Mouse (Mus musculus): Measurements from ENCODE around the gene Zic4. TPM values are rescaled to one million over a fixed set of nuclear protein-coding genes. Genes with fewer than 3 reads are reported as not detected.

Zic4 gene
- polyA plus RNA-seq, 1 experiment from 2014 or later = not detected

GRCm38 (mm10) chr9:91368946-91369292 lies 6.7 kb downstream of the Zic4 start:
- no peak overlapping the region for H3K9ac ChIP-seq (ENCODE audit: low read length)
- peaks cover 12% of the 10 kb centered on the region for H3K4me1 ChIP-seq (ENCODE audit: control insufficient read depth, insufficient read depth, low read length)
- WGBS = 4% methylated on average over 13 of the region's 13 CpGs
- no peak for ATAC-seq (ENCODE audit: insufficient read depth, low FRiP score)
- no peaks in the 10 kb centered on the region for H3K36me3 ChIP-seq (ENCODE audit: control insufficient read depth, insufficient read depth, low read length)
- no peak overlapping the region for H3K4me3 ChIP-seq (replicated peaks; ENCODE audit: low read length)
- no peaks in the 10 kb centered on the region for H3K9me3 ChIP-seq (replicated peaks; ENCODE audit: control insufficient read depth, low read length)
- peaks cover 88% of the 10 kb centered on the region for H3K27me3 ChIP-seq (ENCODE audit: control insufficient read depth, insufficient read depth, low read length)
- no peak overlapping the region for H3K27ac ChIP-seq (ENCODE audit: low read length)
- no peak overlapping the region for H3K4me2 ChIP-seq (ENCODE audit: low read depth, low read length)

DNA sequence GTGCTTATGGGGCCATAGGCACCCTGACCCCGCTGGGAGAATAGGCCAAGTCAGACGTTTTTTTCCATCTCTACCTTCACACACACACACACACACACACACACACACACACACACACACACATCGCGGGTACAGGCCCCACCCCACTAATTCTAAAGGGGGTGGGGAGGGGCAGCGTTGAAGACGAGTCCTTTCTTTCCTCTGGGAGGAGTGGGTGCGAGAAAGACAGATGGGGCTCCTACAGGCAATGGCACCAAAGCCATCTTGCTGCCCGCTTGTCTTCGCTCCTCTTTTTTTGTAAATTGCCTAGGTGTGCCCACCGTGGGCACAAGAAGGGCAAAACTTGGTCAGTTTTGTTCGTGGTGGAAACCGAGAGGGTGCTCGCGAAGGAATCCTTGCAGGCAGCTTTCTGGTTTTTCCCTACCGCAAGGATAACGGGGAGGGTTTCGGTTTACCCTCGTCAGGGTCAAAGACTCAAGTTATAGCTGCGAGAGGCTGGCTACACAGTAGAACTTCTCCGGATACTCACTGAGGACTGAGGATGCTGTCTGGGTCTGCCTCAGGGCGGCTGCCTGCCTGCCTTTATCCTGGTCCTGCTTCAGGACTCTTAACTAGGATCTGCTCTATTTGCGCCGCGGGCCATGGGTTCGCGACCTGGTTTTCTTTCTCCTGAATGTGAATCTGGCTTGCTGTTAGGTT lies 7.2 kb downstream of the Zic4 start:
- no peak overlapping the region for H3K9ac ChIP-seq (ENCODE audit: low read length)
- peaks cover 86% of the 10 kb centered on the region for H3K27me3 ChIP-seq (ENCODE audit: control insufficient read depth, insufficient read depth, low read length)
- no peak overlapping the region for H3K4me3 ChIP-seq (replicated peaks; ENCODE audit: low read length)
- no peaks in the 10 kb centered on the region for H3K9me3 ChIP-seq (replicated peaks; ENCODE audit: control insufficient read depth, low read length)
- no peaks in the 10 kb centered on the region for H3K36me3 ChIP-seq (ENCODE audit: control insufficient read depth, insufficient read depth, low read length)
- H3K4me1 ChIP-seq (ENCODE audit: control insufficient read depth, insufficient read depth, low read length) = peaks cover 8% of the 10 kb centered on the region
- no peak overlapping the region for H3K27ac ChIP-seq (ENCODE audit: low read length)
- no peak overlapping the region for H3K4me2 ChIP-seq (ENCODE audit: low read depth, low read length)
- no peak for ATAC-seq (ENCODE audit: insufficient read depth, low FRiP score)
- 3% methylated on average over 26 of the region's 26 CpGs for WGBS

DNA sequence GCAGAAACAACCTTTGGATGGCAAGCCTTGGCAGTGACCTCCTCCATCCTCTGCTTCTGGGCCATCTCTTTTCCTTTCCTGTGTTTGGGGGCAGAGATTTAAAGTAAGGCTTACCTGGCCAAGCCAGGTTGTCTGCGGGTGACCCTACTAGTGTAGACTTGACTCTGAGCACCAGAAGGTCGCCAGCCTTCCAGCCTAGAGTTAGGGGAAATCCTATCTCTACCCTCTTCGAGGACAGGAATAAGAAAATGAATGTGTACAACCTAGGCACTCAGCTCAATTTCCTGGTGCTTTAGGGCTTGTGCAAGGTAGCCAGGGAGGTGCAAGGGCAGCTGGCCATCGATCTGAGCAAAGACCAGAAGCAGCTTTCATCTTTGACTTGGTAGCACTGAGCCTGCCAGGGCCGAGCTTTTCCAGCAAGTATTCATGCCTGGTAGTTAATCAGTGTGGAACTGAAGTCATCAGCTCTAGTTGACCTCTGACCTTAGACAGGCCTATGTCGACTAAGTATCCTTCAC lies 8.0 kb downstream of the Zic4 start:
- no peak for ATAC-seq (ENCODE audit: insufficient read depth, low FRiP score)

GRCm38 (mm10) chr9:91371011-91371410 lies 8.8 kb downstream of the Zic4 start:
- Histone ChIP-seq H3K27me3 (ENCODE audit: control insufficient read depth, insufficient read depth, low read length) (peaks cover 86% of the 10 kb centered on the region), H3K4me3 (replicated peaks; ENCODE audit: low read length) (no peak overlapping the region), H3K27ac (ENCODE audit: low read length) (no peak overlapping the region), H3K9ac (ENCODE audit: low read length) (no peak overlapping the region), H3K36me3 (ENCODE audit: control insufficient read depth, insufficient read depth, low read length) (no peaks in the 10 kb centered on the region), H3K4me2 (ENCODE audit: low read depth, low read length) (no peak overlapping the region), H3K4me1 (ENCODE audit: control insufficient read depth, insufficient read depth, low read length) (no peaks in the 10 kb centered on the region), H3K9me3 (replicated peaks; ENCODE audit: control insufficient read depth, low read length) (no peaks in the 10 kb centered on the region)
- no peak for ATAC-seq (ENCODE audit: insufficient read depth, low FRiP score)

More for the DNA sequence above, 8.0 kb downstream of the Zic4 start:
- Histone ChIP-seq H3K27ac (ENCODE audit: low read length) (no peak overlapping the region), H3K4me1 (ENCODE audit: control insufficient read depth, insufficient read depth, low read length) (0 out of 2 replicates have a peak, but pooled peaks cover under 1% of the 10 kb centered on the region), H3K4me2 (ENCODE audit: low read depth, low read length) (no peak overlapping the region), H3K36me3 (ENCODE audit: control insufficient read depth, insufficient read depth, low read length) (no peaks in the 10 kb centered on the region), H3K9me3 (replicated peaks; ENCODE audit: control insufficient read depth, low read length) (no peaks in the 10 kb centered on the region), H3K4me3 (replicated peaks; ENCODE audit: low read length) (no peak overlapping the region), H3K27me3 (ENCODE audit: control insufficient read depth, insufficient read depth, low read length) (peaks cover 85% of the 10 kb centered on the region), H3K9ac (ENCODE audit: low read length) (no peak overlapping the region)
- WGBS = 19% methylated on average over 6 of the region's 6 CpGs

DNA sequence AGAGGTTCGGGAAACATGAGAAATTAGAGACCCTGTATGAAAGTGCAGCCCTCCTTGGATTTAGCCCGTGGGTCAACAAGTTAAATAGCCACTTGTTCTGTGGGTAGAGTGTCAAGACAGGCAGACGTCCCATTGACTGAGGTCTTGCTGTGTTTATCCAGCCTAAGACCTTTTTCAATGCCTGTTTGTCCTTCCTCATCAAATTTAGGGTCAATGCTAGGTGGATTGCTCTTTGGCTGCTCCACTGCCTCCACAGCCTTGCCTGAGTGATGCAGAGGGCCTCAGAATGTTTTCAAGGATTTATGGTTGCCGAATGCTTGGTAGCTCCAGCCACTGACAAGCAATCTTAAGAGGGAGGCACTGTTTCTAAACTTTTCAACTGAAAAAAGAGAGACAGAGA lies 9.4 kb downstream of the Zic4 start:
- Histone ChIP-seq H3K27ac (ENCODE audit: low read length) (no peak overlapping the region), H3K4me1 (ENCODE audit: control insufficient read depth, insufficient read depth, low read length) (no peaks in the 10 kb centered on the region), H3K4me2 (ENCODE audit: low read depth, low read length) (no peak overlapping the region), H3K9ac (ENCODE audit: low read length) (no peak overlapping the region), H3K4me3 (replicated peaks; ENCODE audit: low read length) (no peak overlapping the region), H3K36me3 (ENCODE audit: control insufficient read depth, insufficient read depth, low read length) (no peaks in the 10 kb centered on the region), H3K9me3 (replicated peaks; ENCODE audit: control insufficient read depth, low read length) (no peaks in the 10 kb centered on the region), H3K27me3 (ENCODE audit: control insufficient read depth, insufficient read depth, low read length) (peaks cover 88% of the 10 kb centered on the region)
- WGBS = 18% methylated on average over 4 of the region's 4 CpGs
- no peak for ATAC-seq (ENCODE audit: insufficient read depth, low FRiP score)

DNA sequence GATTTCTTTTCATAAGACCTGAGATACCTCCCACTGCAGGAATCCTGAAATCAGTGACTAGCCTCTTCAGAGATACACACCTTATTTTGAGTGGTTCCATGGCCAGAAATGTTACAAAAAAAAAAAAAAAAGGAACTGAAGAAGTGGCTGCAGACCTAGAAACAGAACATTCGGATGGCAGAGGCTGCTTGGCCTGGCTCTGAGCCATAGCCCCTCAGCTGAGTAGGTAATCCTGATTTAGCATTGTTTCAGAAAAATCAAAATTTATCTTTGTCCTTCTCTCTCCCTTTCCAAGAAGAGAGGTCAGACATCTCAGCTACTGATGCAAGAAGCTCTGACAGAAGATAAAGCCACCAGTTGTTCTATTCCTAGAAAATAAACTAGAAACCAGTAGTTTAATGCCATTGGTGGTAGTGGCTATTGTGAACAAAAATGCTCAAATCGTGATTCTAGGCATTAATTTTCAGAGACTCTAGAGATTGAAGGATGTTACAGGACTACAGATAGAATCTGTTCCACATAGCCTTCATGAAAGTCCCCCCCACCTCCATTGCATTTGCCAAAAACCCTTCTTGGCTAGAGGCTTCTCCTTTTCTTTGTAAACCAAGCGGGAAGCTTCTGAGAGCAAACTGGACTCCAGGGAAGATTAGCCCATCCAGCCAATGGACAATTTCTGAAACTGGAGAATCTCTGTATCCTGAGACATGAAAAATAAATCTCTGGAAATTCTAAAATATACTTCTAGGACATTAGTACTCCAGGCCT lies 11.8 kb downstream of the Zic4 start:
- ATAC-seq (ENCODE audit: insufficient read depth, low FRiP score) = no peak
- Histone ChIP-seq H3K36me3 (ENCODE audit: control insufficient read depth, insufficient read depth, low read length) (no peaks in the 10 kb centered on the region), H3K9ac (ENCODE audit: low read length) (no peak overlapping the region), H3K4me3 (replicated peaks; ENCODE audit: low read length) (no peak overlapping the region), H3K9me3 (replicated peaks; ENCODE audit: control insufficient read depth, low read length) (no peaks in the 10 kb centered on the region), H3K4me1 (ENCODE audit: control insufficient read depth, insufficient read depth, low read length) (no peaks in the 10 kb centered on the region), H3K27ac (ENCODE audit: low read length) (no peak overlapping the region), H3K4me2 (ENCODE audit: low read depth, low read length) (no peak overlapping the region), H3K27me3 (ENCODE audit: control insufficient read depth, insufficient read depth, low read length) (peaks cover 90% of the 10 kb centered on the region)
- 22% methylated on average over 3 of the region's 3 CpGs for WGBS

GRCm38 (mm10) chr9:91374665-91375064 lies 12.5 kb downstream of the Zic4 start:
- no peak overlapping the region for H3K9ac ChIP-seq (ENCODE audit: low read length)
- 9% methylated on average over 4 of the region's 4 CpGs for WGBS

GRCm38 (mm10) chr9:91377036-91377872 lies 15.0 kb downstream of the Zic4 start:
- no peak for ATAC-seq (ENCODE audit: insufficient read depth, low FRiP score)
- Histone ChIP-seq H3K27me3 (ENCODE audit: control insufficient read depth, insufficient read depth, low read length) (peaks cover 90% of the 10 kb centered on the region), H3K4me2 (ENCODE audit: low read depth, low read length) (no peak overlapping the region), H3K9ac (ENCODE audit: low read length) (no peak overlapping the region), H3K4me1 (ENCODE audit: control insufficient read depth, insufficient read depth, low read length) (peaks cover 5% of the 10 kb centered on the region), H3K9me3 (replicated peaks; ENCODE audit: control insufficient read depth, low read length) (no peaks in the 10 kb centered on the region), H3K36me3 (ENCODE audit: control insufficient read depth, insufficient read depth, low read length) (no peaks in the 10 kb centered on the region), H3K27ac (ENCODE audit: low read length) (no peak overlapping the region), H3K4me3 (replicated peaks; ENCODE audit: low read length) (no peak overlapping the region)
- 2% methylated on average over 14 of the region's 14 CpGs for WGBS

More at GRCm38 (mm10) chr9:91374665-91375064, 12.5 kb downstream of the Zic4 start:
- Histone ChIP-seq H3K27me3 (ENCODE audit: control insufficient read depth, insufficient read depth, low read length) (peaks cover 90% of the 10 kb centered on the region), H3K27ac (ENCODE audit: low read length) (no peak overlapping the region), H3K4me1 (ENCODE audit: control insufficient read depth, insufficient read depth, low read length) (no peaks in the 10 kb centered on the region), H3K36me3 (ENCODE audit: control insufficient read depth, insufficient read depth, low read length) (no peaks in the 10 kb centered on the region), H3K4me2 (ENCODE audit: low read depth, low read length) (no peak overlapping the region), H3K4me3 (replicated peaks; ENCODE audit: low read length) (no peak overlapping the region), H3K9me3 (replicated peaks; ENCODE audit: control insufficient read depth, low read length) (no peaks in the 10 kb centered on the region)
- ATAC-seq (ENCODE audit: insufficient read depth, low FRiP score) = no peak

GRCm38 (mm10) chr9:91377873-91378150 lies 15.6 kb downstream of the Zic4 start:
- Histone ChIP-seq H3K4me2 (ENCODE audit: low read depth, low read length) (no peak overlapping the region), H3K36me3 (ENCODE audit: control insufficient read depth, insufficient read depth, low read length) (no peaks in the 10 kb centered on the region), H3K4me3 (replicated peaks; ENCODE audit: low read length) (no peak overlapping the region), H3K9me3 (replicated peaks; ENCODE audit: control insufficient read depth, low read length) (no peaks in the 10 kb centered on the region), H3K27ac (ENCODE audit: low read length) (no peak overlapping the region), H3K9ac (ENCODE audit: low read length) (no peak overlapping the region), H3K27me3 (ENCODE audit: control insufficient read depth, insufficient read depth, low read length) (peaks cover 90% of the 10 kb centered on the region), H3K4me1 (ENCODE audit: control insufficient read depth, insufficient read depth, low read length) (peaks cover 5% of the 10 kb centered on the region)
- 1% methylated on average over 16 of the region's 16 CpGs for WGBS
- ATAC-seq (ENCODE audit: insufficient read depth, low FRiP score) = no peak
